Mouse (Mus musculus): ENCODE measurements around the gene Nnat. TPM values are rescaled to one million over a fixed set of nuclear protein-coding genes. Genes with fewer than 3 reads are reported as not detected.
"Not testable (repeated sequence)": the region's sequence is repeated elsewhere in the genome, so short reads cannot be mapped to it uniquely, and the experiment has no call there.

Gene Nnat
- total and polyA plus RNA-seq, 3 experiments = 0.29 to 6.0 (median 0.39) TPM

DNA sequence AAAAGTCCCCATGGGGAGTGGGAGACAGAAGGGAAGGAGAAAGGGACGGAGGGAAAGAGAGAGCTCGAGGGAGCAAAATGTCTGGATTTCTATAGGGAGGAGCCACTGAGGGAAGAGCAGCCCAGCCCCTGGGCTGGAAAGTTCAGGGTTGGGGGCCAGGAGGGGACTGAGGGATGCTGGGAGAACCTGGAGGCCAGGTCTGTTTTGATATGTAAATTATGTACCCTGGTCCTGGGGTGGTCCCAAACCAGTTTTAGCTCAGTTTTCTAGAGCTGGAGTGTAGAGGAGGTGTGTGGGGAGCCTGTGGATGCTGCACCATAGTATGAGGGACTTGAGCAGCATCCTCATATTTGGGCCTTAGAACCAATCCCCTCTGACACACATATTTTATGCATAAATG is 9.0 kb downstream of the Nnat start:
- DNase-seq = peak in 1 of 2 experiments; percentile 5
- WGBS = 27% methylated on average over 2 of the region's 2 CpGs
- Histone ChIP-seq H3K27me3 (ENCODE audit: control insufficient read depth, insufficient read depth, low read length) (no peaks in the 10 kb centered on the region), H3K27ac (no peak overlapping the region), H3K9ac (ENCODE audit: low read depth, low read length) (no peak overlapping the region), H3K4me3 (no peak overlapping the region), H3K4me1 (ENCODE audit: control insufficient read depth, insufficient read depth, low read length) (peaks cover 4% of the 10 kb centered on the region), H3K36me3 (ENCODE audit: control insufficient read depth, insufficient read depth, low read length) (no peaks in the 10 kb centered on the region; the same call in 1 of the 2 replicates), H3K79me2 (replicated peaks; ENCODE audit: control insufficient read depth, insufficient read depth, low read length) (peaks cover 4% of the 10 kb centered on the region)
- no peak for TF ChIP-seq CTCF (IDR thresholded peaks at IDR 0.05)
- TF ChIP-seq POLR2A (IDR thresholded peaks at IDR 0.05; ENCODE audit: insufficient read depth, low read depth, low read length) = no peak
- no peak for TF ChIP-seq EP300 (IDR thresholded peaks at IDR 0.05; ENCODE audit: insufficient read depth, low read depth, low read length)
- intact Hi-C loops (cut with DNase I) = no loop called here

DNA sequence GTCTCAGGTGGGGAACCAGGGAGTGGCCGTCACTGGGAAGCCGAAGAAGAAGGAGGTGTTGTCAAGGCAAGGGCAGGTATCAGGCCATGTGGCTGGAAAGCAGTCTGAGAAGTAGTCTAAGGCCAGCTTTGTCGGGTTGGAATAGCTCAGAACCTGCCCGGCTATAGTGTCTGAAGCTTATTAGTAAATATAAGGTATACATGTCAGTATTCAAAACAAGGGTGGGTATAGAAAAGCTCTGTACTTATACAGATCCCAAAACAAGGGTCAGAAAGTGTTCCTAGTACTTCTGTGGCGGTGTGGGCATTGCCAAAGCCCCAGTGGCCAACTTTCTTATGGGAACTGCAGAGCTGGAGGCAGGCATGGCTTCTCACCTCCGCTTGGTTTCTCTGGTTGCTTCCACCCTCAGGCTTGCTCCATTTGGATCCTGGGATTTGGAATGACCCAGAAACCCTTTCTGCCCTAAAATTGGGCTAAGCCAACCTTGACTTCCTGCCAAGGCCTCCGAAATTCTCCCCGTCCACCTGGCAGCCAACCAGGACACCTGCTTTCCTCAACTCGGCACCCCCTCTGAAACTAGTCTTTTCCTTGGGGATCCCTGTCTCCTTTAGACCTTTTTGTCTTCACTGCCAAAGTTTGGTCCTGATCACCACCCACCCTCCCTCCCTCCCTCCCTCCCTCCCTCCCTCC is 10.1 kb downstream of the Nnat start:
- no peaks in the 10 kb centered on the region; the same call in 1 of the 2 replicates for H3K36me3 ChIP-seq (ENCODE audit: control insufficient read depth, insufficient read depth, low read length)
- WGBS = 55% methylated on average over 9 of the region's 9 CpGs
- intact Hi-C loops (cut with DNase I) = loop anchor here (2.0 kb wide), 1 partner anchor 283 kb away; no protein-coding TSS in a partner anchor

DNA sequence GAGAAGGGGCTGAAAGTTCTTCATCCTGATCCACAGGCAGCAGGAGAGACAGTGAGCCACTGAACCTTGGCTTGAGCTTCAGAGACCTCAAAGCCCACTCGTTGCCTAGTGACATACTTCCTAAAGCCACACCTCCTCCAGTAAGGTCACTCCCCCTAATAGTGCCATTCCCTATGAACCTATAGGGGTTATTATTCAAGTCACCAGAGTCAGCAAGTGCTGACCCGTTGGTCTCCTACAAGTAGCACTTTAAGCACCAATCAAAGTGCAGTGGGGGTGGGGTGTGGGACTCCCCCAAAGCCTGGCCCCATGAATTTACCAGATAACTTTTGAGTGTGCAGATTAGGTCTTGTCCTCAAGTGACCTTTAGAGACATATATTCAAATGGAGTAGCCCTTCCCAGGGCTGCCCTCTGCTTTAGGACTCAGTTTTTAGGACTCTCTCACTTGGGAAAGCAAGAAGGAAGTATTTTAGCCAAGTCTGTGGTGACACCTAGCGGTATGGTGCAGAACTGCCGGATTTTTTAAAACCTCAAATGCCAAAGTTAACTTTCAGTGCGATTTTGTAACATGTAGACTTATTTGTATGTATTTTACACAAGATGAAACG is 11.4 kb downstream of the Nnat start, which contains the start of gene Blcap:
Gene Blcap (minus strand): TSS at position 51 of the 609 bp plus-strand sequence.
- H3K79me2 ChIP-seq (replicated peaks; ENCODE audit: control insufficient read depth, insufficient read depth, low read length) = no peaks in the 10 kb centered on the region
- H3K9ac ChIP-seq (ENCODE audit: low read depth, low read length) = no peak within 1 kb of the TSS
- no peaks in the 10 kb centered on the region for H3K36me3 ChIP-seq (ENCODE audit: control insufficient read depth, insufficient read depth, low read length)
- H3K27me3 ChIP-seq (ENCODE audit: control insufficient read depth, insufficient read depth, low read length) = no peaks in the 10 kb centered on the region
- no peak within 1 kb of the TSS for H3K27ac ChIP-seq
- H3K4me1 ChIP-seq (ENCODE audit: control insufficient read depth, insufficient read depth, low read length) = peaks cover 2% of the 10 kb centered on the region
- intact Hi-C loops (cut with DNase I) = loop anchor here (1.0 to 2.0 kb wide), 4 partner anchors 91 to 285 kb away; no protein-coding TSS in a partner anchor
- DNase-seq = peak; percentile 38 to 62
- H3K4me3 ChIP-seq = no peak within 1 kb of the TSS
- TF ChIP-seq CTCF (IDR thresholded peaks at IDR 0.05) (peak; percentile 98), POLR2A (IDR thresholded peaks at IDR 0.05; ENCODE audit: insufficient read depth, low read depth, low read length) (no peak)
- 10% methylated on average over 6 of the region's 6 CpGs for WGBS

More for the DNA sequence above, 10.1 kb downstream of the Nnat start:
- no peak overlapping the region for H3K4me3 ChIP-seq
- TF ChIP-seq CTCF (IDR thresholded peaks at IDR 0.05) = no peak
- DNase-seq = peak in 1 of 2 experiments; percentile 12
- H3K9ac ChIP-seq (ENCODE audit: low read depth, low read length) = no peak overlapping the region
- no peak overlapping the region for H3K27ac ChIP-seq
- peaks cover 4% of the 10 kb centered on the region for H3K4me1 ChIP-seq (ENCODE audit: control insufficient read depth, insufficient read depth, low read length)
- H3K27me3 ChIP-seq (ENCODE audit: control insufficient read depth, insufficient read depth, low read length) = no peaks in the 10 kb centered on the region
- H3K79me2 ChIP-seq (replicated peaks; ENCODE audit: control insufficient read depth, insufficient read depth, low read length) = peaks cover 4% of the 10 kb centered on the region

DNA sequence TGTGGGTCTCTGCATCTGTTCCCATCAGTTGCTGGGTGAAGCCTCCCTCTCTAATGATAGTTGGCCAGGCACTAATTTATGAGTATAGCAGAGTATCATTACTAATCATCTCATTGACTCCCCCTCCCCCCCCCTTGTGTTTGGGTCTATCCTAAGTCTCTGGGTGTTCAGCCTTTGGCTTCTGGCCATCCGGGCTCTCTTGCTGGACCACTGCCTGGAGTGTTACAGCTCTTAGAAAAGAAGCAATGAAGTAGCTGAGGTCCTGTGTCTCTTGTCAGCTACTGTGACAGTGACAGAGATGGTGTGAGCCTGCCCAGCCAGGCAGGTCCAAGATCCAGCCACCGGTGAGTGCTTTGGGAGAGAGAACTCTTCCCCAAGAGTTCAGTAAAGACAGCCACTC is 12.9 kb downstream of the Nnat start:
- DNase-seq = peak in 1 of 2 experiments; percentile 8
- TF ChIP-seq EP300 (IDR thresholded peaks at IDR 0.05; ENCODE audit: insufficient read depth, low read depth, low read length) = no peak
- TF ChIP-seq CTCF (IDR thresholded peaks at IDR 0.05) = no peak
- TF ChIP-seq POLR2A (IDR thresholded peaks at IDR 0.05; ENCODE audit: insufficient read depth, low read depth, low read length) = no peak
- no peaks in the 10 kb centered on the region for H3K27me3 ChIP-seq (ENCODE audit: control insufficient read depth, insufficient read depth, low read length)
- no peaks in the 10 kb centered on the region for H3K36me3 ChIP-seq (ENCODE audit: control insufficient read depth, insufficient read depth, low read length)
- no peak overlapping the region for H3K27ac ChIP-seq
- intact Hi-C loops (cut with DNase I) = no loop called here
- H3K79me2 ChIP-seq (replicated peaks; ENCODE audit: control insufficient read depth, insufficient read depth, low read length) = no peaks in the 10 kb centered on the region
- WGBS = 46% methylated on average over 2 of the region's 2 CpGs
- H3K4me3 ChIP-seq = no peak overlapping the region
- H3K9ac ChIP-seq (ENCODE audit: low read depth, low read length) = no peak overlapping the region
- H3K4me1 ChIP-seq (ENCODE audit: control insufficient read depth, insufficient read depth, low read length) = no peaks in the 10 kb centered on the region

DNA sequence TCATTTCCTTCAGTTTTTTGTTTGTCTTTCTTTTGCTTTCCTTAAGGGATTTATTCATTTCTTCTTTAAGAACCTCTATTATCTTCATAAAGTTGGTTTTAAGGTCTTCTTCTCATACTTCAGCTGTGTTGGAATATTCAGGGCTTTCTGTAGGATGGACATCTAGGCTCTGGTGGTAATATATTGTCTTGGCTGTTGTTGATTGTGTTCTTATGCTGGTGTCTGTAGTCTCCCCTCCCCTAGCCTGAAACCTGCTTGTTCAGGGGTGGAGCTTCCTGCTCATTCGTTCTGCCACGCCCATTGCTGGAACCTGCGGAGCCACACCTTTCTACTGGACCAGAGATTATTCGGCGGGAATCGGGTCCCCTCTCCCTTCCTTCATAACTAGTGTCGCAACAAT is 25.5 kb downstream of the Nnat start:
- DNase-seq; H3K27ac ChIP-seq; intact Hi-C loops (cut with DNase I); H3K36me3 ChIP-seq (ENCODE audit: control insufficient read depth, insufficient read depth, low read length); H3K4me1 ChIP-seq (ENCODE audit: control insufficient read depth, insufficient read depth, low read length); H3K4me3 ChIP-seq; H3K79me2 ChIP-seq (replicated peaks; ENCODE audit: control insufficient read depth, insufficient read depth, low read length); H3K27me3 ChIP-seq (ENCODE audit: control insufficient read depth, insufficient read depth, low read length); H3K9ac ChIP-seq (ENCODE audit: low read depth, low read length): not testable (repeated sequence)
- WGBS = 25% methylated on average over 7 of the region's 7 CpGs

DNA sequence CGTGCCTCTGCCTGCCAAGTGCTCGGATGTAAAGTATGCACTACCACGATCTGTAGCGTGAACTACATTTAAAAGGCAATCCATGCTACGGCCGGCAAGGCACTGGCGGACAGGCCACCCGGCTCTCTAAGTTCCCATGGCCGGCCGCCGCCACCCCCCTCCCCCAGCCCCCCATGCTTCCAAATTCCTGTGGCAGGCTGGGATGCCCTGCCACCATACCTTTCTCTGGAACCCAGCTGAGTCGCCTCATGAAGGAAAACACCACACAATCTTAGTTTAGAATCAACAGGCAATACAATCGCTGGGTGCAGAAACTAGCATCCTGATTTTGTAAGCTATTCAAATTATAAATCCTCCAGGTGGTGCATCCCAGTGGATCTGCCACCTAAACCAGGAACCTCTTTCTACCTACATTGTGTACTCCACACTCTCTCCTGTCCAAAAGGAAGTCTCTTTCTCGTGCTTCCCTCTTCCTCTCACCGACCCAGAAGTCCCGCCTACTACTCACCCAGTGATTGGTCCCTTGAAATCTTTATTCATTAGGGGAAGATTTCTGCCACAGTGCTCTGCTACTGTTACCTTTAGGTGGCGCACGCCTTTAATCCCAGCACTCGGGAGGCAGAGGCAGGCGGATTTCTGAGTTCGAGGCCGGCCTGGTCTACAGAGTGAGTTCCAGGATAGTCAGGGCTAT is 37.1 kb downstream of the Nnat start:
- Histone ChIP-seq H3K4me3 (no peak overlapping the region), H3K27ac (no peak overlapping the region), H3K79me2 (replicated peaks; ENCODE audit: control insufficient read depth, insufficient read depth, low read length) (no peaks in the 10 kb centered on the region), H3K36me3 (ENCODE audit: control insufficient read depth, insufficient read depth, low read length) (no peaks in the 10 kb centered on the region), H3K9ac (ENCODE audit: low read depth, low read length) (no peak overlapping the region), H3K4me1 (ENCODE audit: control insufficient read depth, insufficient read depth, low read length) (peaks cover 2% of the 10 kb centered on the region; the same call in 1 of the 2 replicates), H3K27me3 (ENCODE audit: control insufficient read depth, insufficient read depth, low read length) (no peaks in the 10 kb centered on the region)
- intact Hi-C loops (cut with DNase I) = no loop called here
- WGBS = 58% methylated on average over 22 of the region's 22 CpGs
- DNase-seq = no peak
- TF ChIP-seq CTCF (IDR thresholded peaks at IDR 0.05) (no peak), EP300 (IDR thresholded peaks at IDR 0.05; ENCODE audit: insufficient read depth, low read depth, low read length) (no peak), POLR2A (IDR thresholded peaks at IDR 0.05; ENCODE audit: insufficient read depth, low read depth, low read length) (no peak)
